Mouse (Mus musculus): ENCODE results near the gene Selenos. TPM values are rescaled to one million over a fixed set of nuclear protein-coding genes. Genes with fewer than 3 reads are reported as not detected.

The Selenos gene
- polyA plus RNA-seq, 1 experiment from 2014 or later, result 96.6 TPM

DNA sequence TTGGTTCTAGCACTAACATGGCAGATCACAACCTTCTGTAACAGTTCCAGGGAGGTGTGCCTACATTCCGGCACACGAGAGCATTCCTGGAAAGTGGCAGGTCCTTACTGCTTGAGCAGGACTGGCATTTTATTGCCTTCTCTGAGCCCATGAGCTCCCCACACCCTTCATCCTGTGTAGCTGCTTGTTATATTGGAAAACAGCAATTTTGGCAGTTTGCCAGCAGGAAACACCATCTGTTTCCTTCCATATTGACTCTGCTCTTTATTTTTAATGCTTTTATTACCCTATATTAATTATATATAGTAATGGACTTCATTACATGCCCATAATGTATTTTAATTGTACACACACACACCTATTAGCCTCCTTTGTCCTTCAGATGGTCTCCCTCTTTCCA is 3.0 kb upstream of the Selenos start:
- Histone ChIP-seq H3K36me3 (ENCODE audit: control insufficient read depth, insufficient read depth, low read length) (peaks cover 52% of the 10 kb centered on the region), H3K27me3 (ENCODE audit: control insufficient read depth, insufficient read depth, low read length) (no peaks in the 10 kb centered on the region), H3K27ac (ENCODE audit: low read depth, low read length) (no peak overlapping the region), H3K4me3 (ENCODE audit: low read length) (no peak overlapping the region), H3K9me3 (ENCODE audit: control insufficient read depth, low read length) (no peaks in the 10 kb centered on the region), H3K4me2 (replicated peaks; ENCODE audit: low read depth, low read length) (no peak overlapping the region), H3K9ac (ENCODE audit: low read depth, low read length) (no peak overlapping the region), H3K4me1 (ENCODE audit: control insufficient read depth, insufficient read depth, low read length) (peaks cover 8% of the 10 kb centered on the region)
- ATAC-seq (ENCODE audit: low FRiP score, low TSS enrichment), result no peak
- WGBS, result 73% methylated on average over 2 of the region's 2 CpGs

DNA sequence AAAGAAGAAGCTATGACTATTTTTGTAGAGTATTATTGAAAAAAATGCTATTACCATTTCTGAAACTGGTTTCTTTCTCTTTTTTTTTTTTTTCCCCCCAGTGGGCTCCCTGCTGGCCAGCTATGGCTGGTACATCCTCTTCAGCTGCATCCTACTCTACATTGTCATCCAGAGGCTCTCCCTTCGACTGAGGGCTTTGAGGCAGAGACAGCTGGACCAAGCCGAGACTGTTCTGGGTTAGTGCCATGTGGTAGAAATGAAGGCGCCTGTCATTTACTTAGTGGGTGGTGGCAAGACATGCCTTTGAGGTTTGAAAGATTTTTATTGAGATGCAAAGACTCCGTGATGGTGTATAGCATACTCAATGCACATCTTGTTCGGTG is 773 bp downstream of the Selenos start:
- peak overlapping the region; percentile 79 for H3K9ac ChIP-seq (ENCODE audit: low read depth, low read length)
- no peak for ATAC-seq (ENCODE audit: low FRiP score, low TSS enrichment)
- H3K27ac ChIP-seq (ENCODE audit: low read depth, low read length), result no peak overlapping the region
- peaks cover 8% of the 10 kb centered on the region for H3K4me1 ChIP-seq (ENCODE audit: control insufficient read depth, insufficient read depth, low read length)
- peak overlapping the region; percentile 81 for H3K4me3 ChIP-seq (ENCODE audit: low read length)
- H3K36me3 ChIP-seq (ENCODE audit: control insufficient read depth, insufficient read depth, low read length), result peaks cover 51% of the 10 kb centered on the region
- H3K9me3 ChIP-seq (ENCODE audit: control insufficient read depth, low read length), result no peaks in the 10 kb centered on the region
- WGBS, result 41% methylated on average over 5 of the region's 5 CpGs
- peak overlapping the region; percentile 81 for H3K4me2 ChIP-seq (replicated peaks; ENCODE audit: low read depth, low read length)
- no peaks in the 10 kb centered on the region for H3K27me3 ChIP-seq (ENCODE audit: control insufficient read depth, insufficient read depth, low read length)

DNA sequence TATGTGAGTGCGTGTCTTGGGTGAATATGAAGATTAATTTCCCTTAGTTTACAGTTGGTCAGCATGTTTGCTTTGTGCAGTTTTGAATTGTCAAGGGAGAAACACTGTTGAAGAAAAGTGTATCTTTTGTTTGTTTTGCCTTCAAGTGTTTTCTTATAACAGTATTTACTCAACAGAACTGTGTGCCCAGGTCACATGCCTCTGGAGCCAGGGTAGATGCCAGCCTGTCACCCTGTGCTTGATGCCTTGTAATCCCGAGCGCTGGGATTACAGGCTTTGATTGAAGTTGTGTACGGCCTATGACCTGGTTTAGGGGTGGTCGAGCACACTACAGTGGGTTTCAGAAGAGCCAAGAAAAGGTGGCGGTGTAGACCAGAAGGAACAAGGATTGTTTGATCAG is 4.3 kb downstream of the Selenos start:
- Histone ChIP-seq H3K27ac (ENCODE audit: low read depth, low read length) (no peak overlapping the region), H3K4me3 (ENCODE audit: low read length) (no peak overlapping the region), H3K9ac (ENCODE audit: low read depth, low read length) (no peak overlapping the region), H3K27me3 (ENCODE audit: control insufficient read depth, insufficient read depth, low read length) (no peaks in the 10 kb centered on the region), H3K4me1 (ENCODE audit: control insufficient read depth, insufficient read depth, low read length) (peaks cover 8% of the 10 kb centered on the region), H3K9me3 (ENCODE audit: control insufficient read depth, low read length) (no peaks in the 10 kb centered on the region), H3K4me2 (replicated peaks; ENCODE audit: low read depth, low read length) (no peak overlapping the region), H3K36me3 (ENCODE audit: control insufficient read depth, insufficient read depth, low read length) (peaks cover 69% of the 10 kb centered on the region)
- no peak for ATAC-seq (ENCODE audit: low FRiP score, low TSS enrichment)
- WGBS, result 83% methylated on average over 6 of the region's 6 CpGs

DNA sequence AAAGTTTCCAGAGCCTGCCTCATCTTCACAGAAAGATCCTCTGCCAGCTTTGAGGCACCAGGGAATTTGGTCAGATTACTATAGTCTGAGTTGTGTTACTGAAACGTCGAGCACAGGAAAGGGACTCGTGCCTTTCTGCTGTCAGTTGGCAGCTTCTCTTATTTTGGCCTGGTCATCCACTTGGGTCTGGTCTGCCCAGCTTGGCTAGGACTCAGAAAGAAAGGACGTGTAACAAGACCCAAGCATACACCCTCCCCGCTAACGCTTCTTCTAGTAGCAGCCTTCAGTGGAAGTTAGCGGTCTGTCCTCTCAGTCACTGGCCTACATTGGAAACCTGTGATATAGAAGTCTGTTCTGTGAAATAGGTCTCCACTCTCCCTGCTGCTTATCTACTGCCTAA is 5.1 kb downstream of the Selenos start:
- Histone ChIP-seq H3K9ac (ENCODE audit: low read depth, low read length) (no peak overlapping the region), H3K9me3 (ENCODE audit: control insufficient read depth, low read length) (no peaks in the 10 kb centered on the region), H3K36me3 (ENCODE audit: control insufficient read depth, insufficient read depth, low read length) (peaks cover 77% of the 10 kb centered on the region), H3K27me3 (ENCODE audit: control insufficient read depth, insufficient read depth, low read length) (no peaks in the 10 kb centered on the region), H3K27ac (ENCODE audit: low read depth, low read length) (no peak overlapping the region), H3K4me3 (ENCODE audit: low read length) (no peak overlapping the region), H3K4me1 (ENCODE audit: control insufficient read depth, insufficient read depth, low read length) (peaks cover 8% of the 10 kb centered on the region), H3K4me2 (replicated peaks; ENCODE audit: low read depth, low read length) (no peak overlapping the region)
- ATAC-seq (ENCODE audit: low FRiP score, low TSS enrichment), result no peak
- WGBS, result 80% methylated on average over 7 of the region's 7 CpGs

DNA sequence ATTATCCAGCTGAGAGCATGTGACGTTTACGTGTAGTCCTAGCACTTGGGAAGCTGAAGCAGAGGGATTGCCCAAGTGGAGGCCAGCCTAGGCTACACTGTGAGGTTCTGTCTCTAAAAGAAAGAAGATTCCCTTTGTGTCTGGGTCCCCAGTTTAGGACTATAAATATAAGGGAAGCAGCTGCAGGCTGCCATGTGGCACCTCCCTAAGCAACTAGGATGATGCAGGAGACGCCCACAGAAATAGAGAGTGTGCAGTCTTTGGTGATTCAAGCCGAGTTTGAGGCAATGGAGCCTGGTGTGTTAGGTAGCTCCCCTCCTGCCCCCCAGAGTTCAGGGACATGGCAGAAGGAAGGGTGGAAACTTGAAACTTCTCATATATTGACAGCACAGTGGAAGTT is 8.2 kb downstream of the Selenos start:
- Histone ChIP-seq H3K4me3 (ENCODE audit: low read length) (no peak overlapping the region), H3K9ac (ENCODE audit: low read depth, low read length) (no peak overlapping the region), H3K4me1 (ENCODE audit: control insufficient read depth, insufficient read depth, low read length) (no peaks in the 10 kb centered on the region), H3K36me3 (ENCODE audit: control insufficient read depth, insufficient read depth, low read length) (peaks cover 90% of the 10 kb centered on the region), H3K4me2 (replicated peaks; ENCODE audit: low read depth, low read length) (no peak overlapping the region), H3K9me3 (ENCODE audit: control insufficient read depth, low read length) (no peaks in the 10 kb centered on the region), H3K27ac (ENCODE audit: low read depth, low read length) (no peak overlapping the region), H3K27me3 (ENCODE audit: control insufficient read depth, insufficient read depth, low read length) (no peaks in the 10 kb centered on the region)
- ATAC-seq (ENCODE audit: low FRiP score, low TSS enrichment), result no peak
- 89% methylated on average over 4 of the region's 4 CpGs for WGBS

DNA sequence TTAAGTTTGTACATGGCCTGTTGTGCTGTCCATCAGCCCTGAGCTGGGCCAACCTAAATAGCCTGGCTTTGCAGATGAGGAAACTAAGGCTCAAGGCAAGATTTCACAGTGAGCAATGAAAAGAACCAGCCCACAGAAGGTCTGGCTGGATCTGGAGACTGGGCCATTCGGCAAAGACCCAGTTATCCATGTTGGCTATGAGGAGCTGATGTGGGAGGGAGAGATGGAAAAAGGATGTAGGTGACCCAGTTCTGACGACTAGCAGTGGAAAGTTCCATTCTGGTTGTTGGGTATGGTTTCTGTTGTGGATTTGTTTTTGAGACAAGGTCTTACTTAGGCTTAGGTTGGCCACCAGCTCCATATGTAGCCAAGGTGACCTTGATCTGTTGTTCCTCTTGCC is 8.6 kb downstream of the Selenos start:
- H3K4me2 ChIP-seq (replicated peaks; ENCODE audit: low read depth, low read length), result no peak overlapping the region
- H3K27me3 ChIP-seq (ENCODE audit: control insufficient read depth, insufficient read depth, low read length), result no peaks in the 10 kb centered on the region
- peaks cover 86% of the 10 kb centered on the region for H3K36me3 ChIP-seq (ENCODE audit: control insufficient read depth, insufficient read depth, low read length)
- ATAC-seq (ENCODE audit: low FRiP score, low TSS enrichment), result no peak
- WGBS, result 88% methylated on average over 2 of the region's 2 CpGs
- no peak overlapping the region for H3K4me3 ChIP-seq (ENCODE audit: low read length)
- no peak overlapping the region for H3K27ac ChIP-seq (ENCODE audit: low read depth, low read length)
- no peaks in the 10 kb centered on the region for H3K9me3 ChIP-seq (ENCODE audit: control insufficient read depth, low read length)
- no peaks in the 10 kb centered on the region for H3K4me1 ChIP-seq (ENCODE audit: control insufficient read depth, insufficient read depth, low read length)
- H3K9ac ChIP-seq (ENCODE audit: low read depth, low read length), result no peak overlapping the region

DNA sequence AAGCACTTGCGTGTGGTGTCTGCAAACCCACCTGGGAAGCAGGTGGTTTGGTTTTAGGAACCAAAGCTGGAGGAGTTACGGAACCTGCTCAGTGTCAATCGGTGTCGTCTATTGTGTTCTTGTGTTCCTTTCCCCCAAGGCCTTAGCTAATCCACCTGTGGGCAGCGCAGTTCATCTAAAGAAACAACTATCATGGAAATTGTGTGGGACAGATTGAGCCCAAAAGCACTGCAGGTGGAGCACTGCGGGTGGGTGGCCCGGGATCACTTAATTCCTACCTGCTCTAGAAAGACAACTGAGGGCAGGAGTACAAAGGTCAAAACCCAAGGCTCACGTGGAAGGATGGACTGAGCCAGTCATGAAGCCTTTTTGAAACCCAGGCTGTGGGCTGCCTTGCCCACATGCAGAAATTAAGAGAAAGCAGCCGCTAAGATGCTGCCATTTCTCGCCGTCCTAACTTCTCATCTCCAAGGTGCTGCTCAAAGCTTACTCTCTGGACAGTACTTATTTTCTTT is 11.3 kb downstream of the Selenos start:
- H3K9ac ChIP-seq (ENCODE audit: low read depth, low read length), result no peak overlapping the region
- H3K4me2 ChIP-seq (replicated peaks; ENCODE audit: low read depth, low read length), result no peak overlapping the region
- ATAC-seq (ENCODE audit: low FRiP score, low TSS enrichment), result no peak
- H3K9me3 ChIP-seq (ENCODE audit: control insufficient read depth, low read length), result no peaks in the 10 kb centered on the region
- no peaks in the 10 kb centered on the region for H3K4me1 ChIP-seq (ENCODE audit: control insufficient read depth, insufficient read depth, low read length)
- WGBS, result 89% methylated on average over 11 of the region's 11 CpGs
- no peak overlapping the region for H3K27ac ChIP-seq (ENCODE audit: low read depth, low read length)
- no peaks in the 10 kb centered on the region for H3K27me3 ChIP-seq (ENCODE audit: control insufficient read depth, insufficient read depth, low read length)
- peaks cover 60% of the 10 kb centered on the region for H3K36me3 ChIP-seq (ENCODE audit: control insufficient read depth, insufficient read depth, low read length)
- no peak overlapping the region for H3K4me3 ChIP-seq (ENCODE audit: low read length)

DNA sequence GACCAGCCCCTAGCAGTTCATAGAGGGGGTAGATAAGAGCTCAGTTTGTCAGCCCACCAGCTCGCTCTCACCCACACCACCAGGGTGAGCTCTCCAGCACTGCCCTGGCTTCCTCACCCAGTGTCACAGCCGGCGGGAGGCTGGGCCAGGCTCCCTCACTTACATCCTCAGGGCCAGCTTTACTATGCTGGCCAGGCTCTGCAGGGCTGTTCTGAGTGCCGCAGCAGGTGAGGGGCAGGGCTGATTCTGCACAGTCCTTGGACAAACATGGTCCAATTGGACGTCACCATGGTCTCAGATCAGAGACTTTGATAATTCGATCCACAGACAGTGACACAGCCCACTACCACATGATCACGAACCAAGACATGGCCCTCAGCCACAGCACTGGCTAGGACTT is 12.1 kb downstream of the Selenos start:
- WGBS, result 77% methylated on average over 7 of the region's 7 CpGs
- Histone ChIP-seq H3K9ac (ENCODE audit: low read depth, low read length) (no peak overlapping the region), H3K27me3 (ENCODE audit: control insufficient read depth, insufficient read depth, low read length) (no peaks in the 10 kb centered on the region), H3K9me3 (ENCODE audit: control insufficient read depth, low read length) (no peaks in the 10 kb centered on the region), H3K4me2 (replicated peaks; ENCODE audit: low read depth, low read length) (no peak overlapping the region), H3K36me3 (ENCODE audit: control insufficient read depth, insufficient read depth, low read length) (peaks cover 51% of the 10 kb centered on the region), H3K4me3 (ENCODE audit: low read length) (no peak overlapping the region), H3K27ac (ENCODE audit: low read depth, low read length) (no peak overlapping the region), H3K4me1 (ENCODE audit: control insufficient read depth, insufficient read depth, low read length) (no peaks in the 10 kb centered on the region)
- ATAC-seq (ENCODE audit: low FRiP score, low TSS enrichment), result 0 out of 2 replicates have a peak, but pooled peaks have one; percentile 52

DNA sequence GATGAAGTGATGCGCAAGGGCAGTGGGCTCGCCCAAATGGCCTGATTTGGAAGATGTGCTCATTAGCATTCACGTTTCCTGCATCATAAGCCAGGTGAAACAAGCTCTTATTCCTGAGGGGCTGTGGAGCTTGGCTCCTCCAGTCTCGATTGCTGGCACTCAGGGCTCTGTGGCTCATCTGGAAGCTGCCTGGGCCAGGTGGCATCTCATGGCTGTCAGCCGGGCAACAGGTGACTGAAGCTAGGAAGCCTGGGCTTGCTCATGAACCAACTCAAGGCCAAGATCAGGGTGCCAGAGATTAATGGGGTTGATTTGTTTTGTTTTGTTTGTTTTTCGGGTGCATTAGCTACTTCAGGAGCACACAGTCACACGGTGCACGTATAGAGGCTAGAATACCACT is 13.2 kb downstream of the Selenos start:
- 89% methylated on average over 8 of the region's 8 CpGs for WGBS
- no peaks in the 10 kb centered on the region for H3K4me1 ChIP-seq (ENCODE audit: control insufficient read depth, insufficient read depth, low read length)
- peaks cover 40% of the 10 kb centered on the region for H3K36me3 ChIP-seq (ENCODE audit: control insufficient read depth, insufficient read depth, low read length)
- no peaks in the 10 kb centered on the region for H3K9me3 ChIP-seq (ENCODE audit: control insufficient read depth, low read length)
- H3K27me3 ChIP-seq (ENCODE audit: control insufficient read depth, insufficient read depth, low read length), result no peaks in the 10 kb centered on the region
- no peak overlapping the region for H3K27ac ChIP-seq (ENCODE audit: low read depth, low read length)
- H3K9ac ChIP-seq (ENCODE audit: low read depth, low read length), result no peak overlapping the region
- H3K4me2 ChIP-seq (replicated peaks; ENCODE audit: low read depth, low read length), result no peak overlapping the region
- no peak overlapping the region for H3K4me3 ChIP-seq (ENCODE audit: low read length)
- no peak for ATAC-seq (ENCODE audit: low FRiP score, low TSS enrichment)

All from kidney, embryonic 14.5 days (tissue).